Mouse (Mus musculus) common myeloid progenitor, adult 5-6 weeks (primary cell): ENCODE measurements at regions not wholly inside any gene's neighbourhood (a gene's known extent, or its start where the extent isn't known, plus 50 kb on each side); places are given as distances from the start of the nearest gene placed in this dataset.

Source experiments
- ATAC-seq: replicated peaks from 2 replicates; pipeline ENCODE4 v1.8.0; 2016; ENCODE audit warnings: low read depth, mild to moderate bottlenecking, moderate TSS enrichment, inconsistent platforms; ENCODE audit not compliant: poor library complexity, severe bottlenecking

DNA sequence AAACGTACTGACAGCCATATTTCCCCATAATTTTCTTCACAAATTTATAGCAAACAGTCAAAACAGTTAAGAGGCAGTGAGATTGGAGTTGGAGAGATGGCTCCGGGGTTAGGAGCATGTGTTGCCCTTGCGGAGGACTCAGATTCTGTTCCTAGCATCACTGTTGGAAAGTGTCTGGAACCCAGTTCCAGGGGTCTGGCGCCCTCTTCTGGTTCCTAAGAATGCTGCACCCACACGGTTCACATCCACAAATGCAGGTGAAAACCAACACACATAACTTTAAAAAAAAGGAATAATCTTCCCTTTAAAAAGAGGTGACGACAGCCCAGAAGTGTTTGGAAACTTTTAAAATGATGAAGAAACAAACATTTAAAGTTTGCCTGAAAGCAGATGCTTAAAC is 129.1 kb upstream of the Ankrd50 start:
- ATAC-seq = no peak

DNA sequence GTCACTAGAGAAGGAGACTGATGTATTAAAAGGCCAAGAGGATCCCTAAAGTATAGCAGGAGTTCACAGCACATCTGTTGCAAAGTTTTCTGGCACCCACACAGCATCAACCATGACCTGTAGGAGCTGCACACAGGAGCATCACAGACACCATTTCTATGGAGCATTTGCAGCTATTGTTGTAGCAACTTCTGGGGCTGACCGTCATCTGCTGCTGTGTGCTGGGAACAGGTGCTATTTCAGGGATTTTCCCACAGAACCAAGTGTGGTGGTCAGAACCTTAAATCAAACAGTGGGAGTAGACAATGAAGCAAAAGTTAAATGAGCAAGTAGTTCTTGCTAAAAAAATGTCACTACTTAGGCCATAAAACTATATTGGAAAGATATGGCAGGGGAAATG is 106.9 kb upstream of the Ankrd50 start:
- no peak for ATAC-seq

DNA sequence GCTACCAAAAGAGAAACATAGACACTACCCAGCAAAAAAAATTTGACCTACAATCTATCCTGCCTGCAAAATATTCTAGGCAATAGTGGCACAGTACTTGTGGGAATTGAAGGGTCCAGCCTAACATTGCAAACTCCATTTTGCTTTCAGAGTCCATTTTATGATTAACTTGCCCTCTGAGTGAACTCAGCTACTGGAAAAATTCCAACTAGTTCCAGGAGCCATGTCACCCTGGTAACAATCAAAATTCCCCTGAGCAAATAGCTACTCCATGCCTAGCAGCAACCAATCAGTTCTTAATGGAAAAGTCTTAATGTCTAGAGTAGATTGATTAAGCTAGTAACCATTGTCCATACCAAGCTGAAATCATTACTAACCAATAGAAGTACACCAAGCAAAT is 104.3 kb upstream of the Ankrd50 start:
- no peak for ATAC-seq

- no peak for ATAC-seq
These were observed 100.9 kb upstream of the Ankrd50 start for GRCm38 (mm10) chr3:38585509-38585908.

DNA sequence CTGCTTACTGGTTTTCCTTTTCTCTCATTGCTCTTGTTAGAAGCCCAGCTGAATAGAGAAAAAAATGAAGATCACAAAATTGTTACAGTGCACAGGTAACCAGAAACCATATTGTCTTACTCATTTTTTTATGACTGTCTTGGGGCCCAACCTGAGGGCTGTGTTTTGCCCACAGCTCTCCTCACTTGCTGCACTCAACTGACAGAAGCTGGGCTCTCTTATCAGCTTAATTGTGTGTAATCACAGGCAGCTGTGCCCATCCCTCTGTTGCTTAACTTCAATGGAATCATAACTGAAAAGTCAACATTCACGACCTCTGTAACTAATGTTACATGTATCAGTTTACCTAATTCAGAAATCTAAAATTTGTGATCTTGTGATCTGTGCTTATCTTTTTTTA is 95.1 kb upstream of the Ankrd50 start:
- ATAC-seq = no peak

GRCm38 (mm10) chr3:38577890-38578628 is 93.4 kb upstream of the Ankrd50 start:
- no peak for ATAC-seq

GRCm38 (mm10) chr3:38573594-38573993 is 89.0 kb upstream of the Ankrd50 start:
- ATAC-seq = peak; percentile 71

- ATAC-seq = no peak
These were observed 87.5 kb upstream of the Ankrd50 start for GRCm38 (mm10) chr3:38572159-38572558.

DNA sequence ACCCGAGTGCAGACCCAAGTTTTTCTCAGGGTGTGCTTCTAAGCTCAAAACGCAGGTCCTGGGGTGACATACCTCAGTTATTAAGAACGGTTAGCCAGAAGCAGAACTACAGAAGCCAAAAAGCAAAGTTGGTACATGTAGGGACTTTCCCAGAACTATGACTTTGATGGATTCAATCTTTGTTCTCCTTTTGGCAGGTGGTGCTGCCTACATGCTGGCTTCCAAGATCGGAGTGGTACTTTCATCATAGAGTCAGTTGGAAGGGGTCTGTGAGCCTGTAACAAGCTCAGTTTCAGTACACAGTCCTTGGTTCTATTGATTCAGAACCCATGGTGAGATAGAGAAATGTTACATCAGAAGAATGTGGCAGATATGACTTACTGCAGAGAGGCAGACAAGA is 86.6 kb upstream of the Ankrd50 start:
- peak; percentile 50 for ATAC-seq

DNA sequence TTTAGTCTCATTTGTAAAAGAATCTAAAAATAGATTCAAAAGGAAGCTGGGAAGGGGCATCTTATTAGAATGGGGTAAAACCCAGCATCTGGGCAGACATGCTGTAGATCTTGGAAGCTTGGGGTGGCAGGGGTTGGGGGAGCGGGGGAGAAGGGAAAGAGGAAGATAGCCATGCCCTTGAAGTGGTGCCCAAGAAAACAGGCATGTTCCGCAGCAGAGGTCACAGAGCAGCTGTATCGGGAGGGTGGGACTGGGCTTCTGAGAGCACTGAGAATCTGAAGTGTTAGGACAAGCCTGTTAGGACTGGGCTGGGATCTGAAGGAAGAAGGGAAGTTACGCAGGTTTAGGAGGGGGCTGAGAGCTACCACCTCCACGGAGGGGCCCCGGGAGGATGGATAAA is 84.4 kb upstream of the Ankrd50 start:
- no peak for ATAC-seq

GRCm38 (mm10) chr3:38568596-38568975 is 83.9 kb upstream of the Ankrd50 start:
- ATAC-seq = no peak

DNA sequence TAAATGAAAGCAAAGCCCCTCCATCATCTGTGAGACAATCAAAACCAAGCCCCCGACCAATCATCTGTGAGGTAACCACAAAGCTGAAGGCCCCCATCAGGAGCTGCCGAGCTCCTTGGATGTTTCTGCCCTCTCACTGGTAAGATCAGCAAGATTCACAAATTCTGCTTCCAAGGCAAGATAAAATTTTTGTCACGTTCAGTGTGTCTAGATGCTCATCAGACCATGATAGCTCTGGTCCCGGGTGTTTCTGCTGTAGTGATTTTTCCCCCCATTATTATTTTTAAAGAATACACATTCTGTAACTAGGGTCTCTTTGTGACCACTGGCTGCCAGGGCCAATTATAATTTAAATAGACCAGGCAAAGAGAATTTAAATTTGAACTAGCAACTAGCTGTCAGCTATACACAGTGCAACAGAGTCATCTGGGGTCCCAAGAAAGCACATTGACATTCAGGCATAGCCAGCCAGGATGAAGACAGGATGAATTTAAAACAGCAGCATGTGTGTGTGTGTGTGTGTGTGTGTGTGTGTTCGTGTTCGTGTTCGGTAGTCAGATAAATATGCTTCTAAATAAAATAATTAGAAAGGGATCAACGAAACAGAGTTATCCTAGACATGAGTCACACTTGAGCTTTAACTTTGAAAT is 83.4 kb upstream of the Ankrd50 start:
- no peak for ATAC-seq

- ATAC-seq = no peak
These were observed 81.9 kb upstream of the Ankrd50 start for GRCm38 (mm10) chr3:38566576-38566975.

DNA sequence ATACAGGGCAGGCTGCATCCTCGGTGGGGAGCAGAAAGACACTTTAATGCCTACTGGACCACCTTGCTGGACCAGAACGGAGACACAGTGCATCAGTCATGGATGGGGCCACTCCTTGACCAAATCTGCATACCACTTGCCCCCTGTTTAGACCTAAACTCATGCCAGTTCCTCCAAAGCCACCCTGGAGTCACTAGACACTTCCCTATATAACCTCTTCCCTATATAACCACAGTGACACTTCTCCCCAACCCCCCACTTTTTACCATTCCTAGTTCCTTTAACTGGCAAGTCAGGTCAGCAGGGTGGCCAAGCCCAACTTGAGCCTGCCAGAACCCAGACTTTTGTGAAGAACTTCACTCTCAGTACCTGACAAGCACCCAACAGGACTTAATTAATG is 80.2 kb upstream of the Ankrd50 start:
- peak; percentile 95 for ATAC-seq

- ATAC-seq = no peak
These were observed 79.7 kb upstream of the Ankrd50 start for GRCm38 (mm10) chr3:38564364-38564763.

DNA sequence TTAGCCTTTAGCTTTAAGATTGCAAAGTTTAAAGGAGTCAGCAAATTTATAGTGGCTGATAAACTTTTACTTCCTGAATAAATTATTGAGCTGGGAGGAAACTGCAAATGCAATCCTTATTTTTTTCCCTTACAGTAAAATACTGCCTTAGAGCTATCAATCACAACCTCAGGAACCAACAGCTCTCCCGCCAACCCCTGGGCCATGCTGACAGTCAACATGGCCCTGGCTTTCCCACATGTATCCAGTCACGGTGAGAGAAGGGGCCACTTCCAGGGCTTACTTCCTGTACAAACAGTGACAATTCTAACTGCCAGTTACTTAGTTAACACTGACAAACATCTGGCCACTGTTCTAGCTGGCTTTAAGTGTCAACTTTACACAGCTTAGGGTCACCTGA is 76.5 kb upstream of the Ankrd50 start:
- peak; percentile 33; the same call in 1 of the 2 replicates for ATAC-seq

DNA sequence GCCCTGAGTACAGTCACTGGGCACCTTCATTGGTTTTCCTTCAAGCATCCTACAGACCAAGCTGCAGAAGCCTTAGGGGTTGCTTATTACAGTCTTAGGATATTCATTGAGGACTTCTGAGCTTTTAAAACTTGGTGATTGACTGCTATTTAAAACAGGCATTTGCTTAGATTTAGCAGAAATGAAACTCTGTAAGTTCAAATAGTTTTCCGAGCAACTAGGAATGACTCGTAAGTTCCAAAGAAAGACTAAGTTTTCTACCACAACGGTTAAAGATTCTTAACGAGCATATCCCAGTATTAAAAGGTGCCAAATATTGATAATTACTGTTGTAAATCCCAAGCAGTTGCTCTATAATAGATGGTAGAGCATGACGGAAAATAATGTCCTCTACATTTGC is 71.3 kb upstream of the Ankrd50 start:
- no peak for ATAC-seq

DNA sequence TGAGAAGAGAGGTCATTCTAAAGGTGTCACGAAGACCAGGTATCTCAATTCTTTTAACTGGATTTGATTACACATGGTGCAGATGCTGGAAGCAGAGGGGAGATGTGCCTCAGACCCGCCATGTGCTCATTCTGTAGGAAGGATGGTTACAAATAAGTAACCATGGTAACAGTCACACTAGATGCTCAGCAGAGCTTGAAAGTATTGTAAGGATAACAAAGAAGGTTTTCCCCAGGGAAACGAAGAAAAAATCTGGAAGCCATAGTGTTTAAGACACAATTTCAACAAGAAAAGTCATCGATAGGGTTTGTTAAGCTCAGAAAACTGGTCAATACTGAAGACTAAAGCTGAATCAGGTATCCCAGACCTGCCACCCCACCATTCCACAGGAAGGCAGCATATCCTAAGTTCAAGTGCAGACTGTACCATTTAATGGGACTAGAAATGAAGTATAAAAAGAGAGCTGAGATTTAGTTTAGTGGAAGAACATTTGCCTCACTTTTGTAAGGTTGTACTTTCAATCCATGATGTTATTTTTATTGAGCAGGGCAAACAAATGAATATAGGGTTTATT is 68.9 kb upstream of the Ankrd50 start:
- no peak for ATAC-seq

- no peak for ATAC-seq
These were observed 62.4 kb upstream of the Ankrd50 start for GRCm38 (mm10) chr3:38547032-38547431.

- no peak for ATAC-seq
These were observed 60.9 kb upstream of the Ankrd50 start for GRCm38 (mm10) chr3:38545501-38545896.

GRCm38 (mm10) chr3:38544718-38545500 is 60.3 kb upstream of the Ankrd50 start:
- ATAC-seq = no peak
